Mouse (Mus musculus) brain, embryonic 14.5 days (tissue): ENCODE measurements around the gene Krtap1-3.

Experiments
- CTCF ChIP-seq: fragments of 200-500 bp; IDR thresholded peaks from 2 replicates; pipeline ENCODE4 v1.5.1; 2012; ENCODE audit warnings: inconsistent platforms, mild to moderate bottlenecking, moderate library complexity, borderline replicate concordance; ENCODE audit not compliant: insufficient read depth, insufficient read length; ENCODE audit errors: extremely low read depth
- POLR2A ChIP-seq: fragments of 200-500 bp; IDR thresholded peaks from 2 replicates; pipeline ENCODE4 v1.6.1; 2012; ENCODE audit warnings: mild to moderate bottlenecking, inconsistent platforms, borderline replicate concordance; ENCODE audit not compliant: poor library complexity, insufficient read depth, insufficient read length, severe bottlenecking; ENCODE audit errors: extremely low read depth

- no peak for TF ChIP-seq CTCF
- TF ChIP-seq POLR2A = no peak
Observed at GRCm38 (mm10) chr11:99556753-99557152, 34.4 kb downstream of the Krtap1-3 start, which contains the start of gene Krtap3-2.
